Mouse (Mus musculus) stomach, embryonic 16.5 days (tissue): ENCODE results near the gene Sumf1. TPM values are rescaled to one million over a fixed set of nuclear protein-coding genes. Genes with fewer than 3 reads are reported as not detected.
A peak's percentile ranks its signal among the peaks of the same experiment; 100 is the strongest.

ENCODE experiments used
- ATAC-seq: fragments of 200-750 bp; cut with Nextera tagmentation; 2 replicates; pipeline ENCODE4 v1.8.0; 2017; ENCODE audit warnings: moderate number of reproducible peaks, moderate TSS enrichment; ENCODE audit not compliant: insufficient read depth, low FRiP score
- H3K27ac ChIP-seq: fragments of 300-500 bp; sonication (generic); 2 replicates; pipeline ENCODE4 v1.5.1; 2014; ENCODE audit warnings: low read length
- H3K27me3 ChIP-seq: fragments of 300-500 bp; sonication (generic); 2 replicates; pipeline ENCODE4 v1.6.1; 2014; ENCODE audit warnings: low read length, control low read depth, mixed read lengths; ENCODE audit not compliant: control insufficient read depth, insufficient read depth
- H3K36me3 ChIP-seq: fragments of 300-500 bp; sonication (generic); 2 replicates; pipeline ENCODE4 v1.6.1; 2014; ENCODE audit warnings: low read length; ENCODE audit not compliant: control insufficient read depth, insufficient read depth
- H3K4me1 ChIP-seq: fragments of 300-500 bp; sonication (generic); 2 replicates; pipeline ENCODE4 v1.6.1; 2014; ENCODE audit warnings: low read length, control low read depth, mixed read lengths; ENCODE audit not compliant: control insufficient read depth, insufficient read depth
- H3K4me2 ChIP-seq: fragments of 300-500 bp; sonication (generic); 2 replicates; pipeline ENCODE4 v1.6.1; 2014; ENCODE audit warnings: low read depth, low read length, mixed read lengths
- H3K4me3 ChIP-seq: fragments of 300-500 bp; sonication (generic); replicated peaks from 2 replicates; pipeline ENCODE4 v1.5.1; 2014; ENCODE audit warnings: mild to moderate bottlenecking, low read length
- H3K9ac ChIP-seq: fragments of 300-500 bp; sonication (generic); 2 replicates; pipeline ENCODE4 v1.6.1; 2014; ENCODE audit warnings: low read length
- H3K9me3 ChIP-seq: fragments of 300-500 bp; sonication (generic); replicated peaks from 2 replicates; pipeline ENCODE4 v1.6.1; 2016; ENCODE audit warnings: low read length, control low read depth; ENCODE audit not compliant: control insufficient read depth
- WGBS: fragments of 180-500 bp; shearing (Covaris S2); extraction: QIAGEN DNeasy Blood & Tissue Kit; methylation state at CpG from one replicate; pipeline ENCODE4 v1.1.7; 2014; 5-methylcytosine and 5-hydroxymethylcytosine counted together
- polyA plus RNA-seq: library from polyadenylated mRNA; unstranded; fragments of >200 nt; fragmentation: Nextera tagmentation; extraction: Ambion mirVana; gene quantifications from 2 replicates; pipeline ENCODE4 v1.2.1, GENCODE M21; 2015

Gene Sumf1
- polyA plus RNA-seq, 1 experiment from 2014 or later = 22.6 TPM

GRCm38 (mm10) chr6:108125474-108125873 lies 59.9 kb downstream of the Sumf1 start:
- Histone ChIP-seq H3K4me1 (no peaks in the 10 kb centered on the region), H3K36me3 (no peaks in the 10 kb centered on the region), H3K4me2 (no peak overlapping the region), H3K4me3 (no peak overlapping the region), H3K27ac (no peak overlapping the region), H3K9me3 (no peaks in the 10 kb centered on the region), H3K9ac (no peak overlapping the region), H3K27me3 (no peaks in the 10 kb centered on the region)
- WGBS = 91% methylated on average over 1 of the region's 1 CpGs
- no peak for ATAC-seq

- H3K27ac ChIP-seq = no peak overlapping the region
- no peak overlapping the region for H3K4me3 ChIP-seq
- 93% methylated on average over 6 of the region's 6 CpGs for WGBS
- no peaks in the 10 kb centered on the region for H3K36me3 ChIP-seq
- no peaks in the 10 kb centered on the region for H3K4me1 ChIP-seq
- no peaks in the 10 kb centered on the region for H3K9me3 ChIP-seq
- no peaks in the 10 kb centered on the region for H3K27me3 ChIP-seq
- H3K4me2 ChIP-seq = no peak overlapping the region
- no peak for ATAC-seq
- no peak overlapping the region for H3K9ac ChIP-seq
These were observed 67.5 kb downstream of the Sumf1 start for GRCm38 (mm10) chr6:108117881-108118280.

- WGBS = 86% methylated on average over 1 of the region's 1 CpGs
These were observed 70.4 kb downstream of the Sumf1 start for GRCm38 (mm10) chr6:108114971-108115370.

GRCm38 (mm10) chr6:108111693-108112092 lies 73.7 kb downstream of the Sumf1 start:
- Histone ChIP-seq H3K4me2 (no peak overlapping the region), H3K4me3 (no peak overlapping the region), H3K4me1 (no peaks in the 10 kb centered on the region), H3K27me3 (no peaks in the 10 kb centered on the region), H3K9ac (no peak overlapping the region), H3K9me3 (no peaks in the 10 kb centered on the region), H3K36me3 (no peaks in the 10 kb centered on the region), H3K27ac (no peak overlapping the region)
- ATAC-seq = no peak

More at GRCm38 (mm10) chr6:108114971-108115370, 70.4 kb downstream of the Sumf1 start:
- H3K27ac ChIP-seq = no peak overlapping the region
- no peak for ATAC-seq
- H3K4me2 ChIP-seq = no peak overlapping the region
- no peak overlapping the region for H3K4me3 ChIP-seq
- no peaks in the 10 kb centered on the region for H3K27me3 ChIP-seq
- H3K9me3 ChIP-seq = no peaks in the 10 kb centered on the region
- H3K9ac ChIP-seq = no peak overlapping the region
- no peaks in the 10 kb centered on the region for H3K4me1 ChIP-seq
- no peaks in the 10 kb centered on the region for H3K36me3 ChIP-seq

GRCm38 (mm10) chr6:108110336-108110735 lies 75.0 kb downstream of the Sumf1 start:
- Histone ChIP-seq H3K9ac (no peak overlapping the region), H3K9me3 (no peaks in the 10 kb centered on the region), H3K27me3 (no peaks in the 10 kb centered on the region), H3K27ac (no peak overlapping the region), H3K4me1 (no peaks in the 10 kb centered on the region), H3K4me3 (no peak overlapping the region), H3K4me2 (no peak overlapping the region), H3K36me3 (no peaks in the 10 kb centered on the region)
- ATAC-seq = no peak
- WGBS = 66% methylated on average over 4 of the region's 4 CpGs

GRCm38 (mm10) chr6:108107376-108107775 lies 78.0 kb downstream of the Sumf1 start:
- Histone ChIP-seq H3K27me3 (no peaks in the 10 kb centered on the region), H3K4me2 (no peak overlapping the region), H3K36me3 (no peaks in the 10 kb centered on the region), H3K4me1 (no peaks in the 10 kb centered on the region), H3K4me3 (no peak overlapping the region), H3K27ac (no peak overlapping the region), H3K9ac (no peak overlapping the region), H3K9me3 (no peaks in the 10 kb centered on the region)
- no peak for ATAC-seq

GRCm38 (mm10) chr6:108101936-108102830 lies 83.2 kb downstream of the Sumf1 start:
- ATAC-seq = no peak
- no peak overlapping the region for H3K4me3 ChIP-seq
- no peaks in the 10 kb centered on the region for H3K27me3 ChIP-seq
- H3K9ac ChIP-seq = no peak overlapping the region
- H3K9me3 ChIP-seq = no peaks in the 10 kb centered on the region
- no peak overlapping the region for H3K27ac ChIP-seq
- 79% methylated on average over 10 of the region's 10 CpGs for WGBS
- no peaks in the 10 kb centered on the region for H3K36me3 ChIP-seq
- H3K4me1 ChIP-seq = no peaks in the 10 kb centered on the region
- H3K4me2 ChIP-seq = no peak overlapping the region

- no peak for ATAC-seq
- Histone ChIP-seq H3K4me3 (no peak overlapping the region), H3K4me2 (no peak overlapping the region), H3K27ac (no peak overlapping the region), H3K9me3 (no peaks in the 10 kb centered on the region), H3K27me3 (no peaks in the 10 kb centered on the region), H3K36me3 (no peaks in the 10 kb centered on the region), H3K9ac (no peak overlapping the region), H3K4me1 (no peaks in the 10 kb centered on the region)
- 76% methylated on average over 3 of the region's 3 CpGs for WGBS
These were observed 86.5 kb downstream of the Sumf1 start for GRCm38 (mm10) chr6:108098846-108099217.

- Histone ChIP-seq H3K27ac (no peak overlapping the region), H3K9ac (no peak overlapping the region), H3K9me3 (no peaks in the 10 kb centered on the region), H3K36me3 (no peaks in the 10 kb centered on the region), H3K4me1 (no peaks in the 10 kb centered on the region), H3K4me3 (no peak overlapping the region), H3K4me2 (no peak overlapping the region), H3K27me3 (no peaks in the 10 kb centered on the region)
- WGBS = 17% methylated on average over 9 of the region's 9 CpGs
- peak; percentile 53; the same call in 1 of the 2 replicates for ATAC-seq
These were observed 87.1 kb downstream of the Sumf1 start for GRCm38 (mm10) chr6:108098171-108098845.
